ENCODE assay signal across 9 mouse cellular contexts in genomic region chr11:100352076-100352857, GRCm38 (mm10). TPM values are rescaled to one million over a fixed set of nuclear protein-coding genes. Genes with fewer than 3 reads are reported as not detected.
DNase-seq lines count a peak whose midpoint lies in the region; ATAC-seq and TF ChIP-seq lines count a peak whose summit lies in the region.
"Had no signal": no experiment of that assay in that cellular context is flagged by ENCODE, and none has a peak within 500 bp of the region (broad histone marks: within the 10 kb centered on the region; RNA-seq: fewer than 3 reads in every experiment).

No protein-coding gene starts in this region.

- no peak for DNase-seq in heart, postnatal 36 days
- peak; percentile 53 for DNase-seq in right cerebral cortex, adult 18-20 months
- no peak for DNase-seq in right cerebral cortex, postnatal 4 days
- DNase-seq in lung, postnatal 4 days: peak; percentile 47 to 48
- no peak for DNase-seq in ovary, postnatal 10 days (ENCODE audit: low spot score)

- intact Hi-C loops in heart, postnatal 36 days (cut with DNase I): loop anchor here (10.0 kb wide), 1 partner anchor 343 kb away; the partner anchor contains the start of gene Zfp385c

- ATAC-seq in heart, embryonic 11.5 days (replicated peaks; ENCODE audit: insufficient number of reproducible peaks, low FRiP score, low TSS enrichment): no peak
- no peak for ATAC-seq in erythroblast, adult 5-6 weeks (replicated peaks; ENCODE audit: low FRiP score, poor library complexity, severe bottlenecking)

- H3K9me3 ChIP-seq in heart, embryonic 11.5 days (replicated peaks; ENCODE audit: control insufficient read depth, low read length): no peaks in the 10 kb centered on the region

- TF ChIP-seq CTCF in cortical plate, adult 2 months (IDR thresholded peaks at IDR 0.05; ENCODE audit: extremely low read depth, insufficient read depth, low read length): peak; percentile 64

- no peak overlapping the region for H3K4me2 ChIP-seq in heart, embryonic 11.5 days

- no peak overlapping the region for H3K4me3 ChIP-seq in heart, embryonic 11.5 days (ENCODE audit: low read depth, low read length)
- H3K4me3 ChIP-seq in cortical plate, adult 2 months (ENCODE audit: insufficient read depth, low read length): no peak overlapping the region

- H3K27me3 ChIP-seq in heart, embryonic 11.5 days (ENCODE audit: control insufficient read depth, insufficient read depth, low read length): peaks cover 36% of the 10 kb centered on the region

- H3K27ac ChIP-seq in heart, embryonic 11.5 days (ENCODE audit: low read depth, low read length): no peak overlapping the region
- H3K27ac ChIP-seq in cortical plate, adult 2 months (ENCODE audit: insufficient read depth, low read length): no peak overlapping the region

- 21% methylated on average over 10 of the region's 10 CpGs for WGBS in heart, embryonic 11.5 days (ENCODE audit: insufficient replicate concordance)

- TF ChIP-seq POLR2A in cortical plate, adult 2 months (IDR thresholded peaks at IDR 0.05; ENCODE audit: extremely low read depth, insufficient read depth, low read length): no peak; the same call in 1 of the 2 replicates

- 0 out of 2 replicates have a peak overlapping the region, but pooled peaks have one; percentile 39 for H3K9ac ChIP-seq in heart, embryonic 11.5 days (ENCODE audit: low read depth, low read length)

- H3K4me1 ChIP-seq in heart, embryonic 11.5 days (ENCODE audit: control insufficient read depth, insufficient read depth, low read length): peaks cover 14% of the 10 kb centered on the region
- peaks cover 3% of the 10 kb centered on the region for H3K4me1 ChIP-seq in cortical plate, adult 2 months (ENCODE audit: control insufficient read depth, insufficient read depth, low read length)

- no peaks in the 10 kb centered on the region for H3K36me3 ChIP-seq in heart, embryonic 11.5 days (ENCODE audit: control insufficient read depth, insufficient read depth, low read length)

RNA-seq across cellular contexts. Expression of gene Hap1, which starts 3.7 kb away (rescaled TPM):
- 3.0 and 3.4 TPM in 2 replicates for polyA plus RNA-seq in heart, embryonic 11.5 days (2014; fragmentation: Nextera tagmentation; extraction: Ambion mirVana)
- 1 to 10 TPM; 1.6 to 1.8 TPM for total RNA-seq in heart, postnatal 36 days (2021)
- 76.5 and 83.3 TPM in 2 replicates for polyA plus RNA-seq in cortical plate, adult 2 months (2012; rRNA removed)
- total RNA-seq in erythroblast, adult 5-6 weeks (2015; ENCODE audit: low replicate concordance): not detected in 2 replicates
- total RNA-seq in erythroblast, adult 5-6 weeks (2017; ENCODE audit: low replicate concordance): not detected in 2 replicates

RNA-seq across cellular contexts. Expression of gene Gast, which starts 18.1 kb away (rescaled TPM):
- polyA plus RNA-seq in heart, embryonic 11.5 days (2014; fragmentation: Nextera tagmentation; extraction: Ambion mirVana): not detected in 2 replicates
- not detected for total RNA-seq in heart, postnatal 36 days (2021)
- 0.33 TPM in 1 of 2 replicates, not detected in the other for polyA plus RNA-seq in cortical plate, adult 2 months (2012; rRNA removed)
- total RNA-seq in erythroblast, adult 5-6 weeks (2015; ENCODE audit: low replicate concordance): not detected in 2 replicates
- not detected in 2 replicates for total RNA-seq in erythroblast, adult 5-6 weeks (2017; ENCODE audit: low replicate concordance)
- polyA plus RNA-seq: large intestine, adult 2 months had no signal

RNA-seq across cellular contexts. Expression of gene Eif1, which starts 32.6 kb away (rescaled TPM):
- polyA plus RNA-seq in heart, embryonic 11.5 days (2014; fragmentation: Nextera tagmentation; extraction: Ambion mirVana): 1,605 and 1,756 TPM in 2 replicates
- 1,000 to 10,000 TPM; 1,603 to 1,774 TPM for total RNA-seq in heart, postnatal 36 days (2021)
- polyA plus RNA-seq in cortical plate, adult 2 months (2012; rRNA removed): 534 and 549 TPM in 2 replicates
- 580 and 688 TPM in 2 replicates for total RNA-seq in erythroblast, adult 5-6 weeks (2015; ENCODE audit: low replicate concordance)
- total RNA-seq in erythroblast, adult 5-6 weeks (2017; ENCODE audit: low replicate concordance): 168 and 350 TPM in 2 replicates

RNA-seq across cellular contexts. Expression of gene Jup, which starts 45.3 kb away (rescaled TPM):
- 72.2 and 80.6 TPM in 2 replicates for polyA plus RNA-seq in heart, embryonic 11.5 days (2014; fragmentation: Nextera tagmentation; extraction: Ambion mirVana)
- total RNA-seq in heart, postnatal 36 days (2021): 100 to 1,000 TPM; 252 to 272 TPM
- 40.9 and 48.2 TPM in 2 replicates for polyA plus RNA-seq in cortical plate, adult 2 months (2012; rRNA removed)
- total RNA-seq in erythroblast, adult 5-6 weeks (2015; ENCODE audit: low replicate concordance): 1.5 and 2.3 TPM in 2 replicates
- total RNA-seq in erythroblast, adult 5-6 weeks (2017; ENCODE audit: low replicate concordance): 0.28 and 1.8 TPM in 2 replicates

Comparison
In these comparisons a context has a peak if more than half of its experiments do, and no peak if none do; other contexts are left out.
1. DNase-seq: peak in right cerebral cortex, adult 18-20 months (single experiment) and lung, postnatal 4 days (2 of 2); none in heart, postnatal 36 days (0 of 2), right cerebral cortex, postnatal 4 days (single experiment) and ovary, postnatal 10 days (single experiment).